Mouse (Mus musculus): Measurements from ENCODE around the gene Scn3b. TPM values are rescaled to one million over a fixed set of nuclear protein-coding genes. Genes with fewer than 3 reads are reported as not detected.

Scn3b gene
- polyA plus RNA-seq, 1 experiment from 2014 or later, result 13.7 TPM

- no peaks in the 10 kb centered on the region; the same call in 1 of the 2 replicates for H3K36me3 ChIP-seq
These were observed 61.8 kb downstream of the Scn3b start for GRCm38 (mm10) chr9:40330609-40331382.

GRCm38 (mm10) chr9:40331411-40332286, 62.6 kb downstream of the Scn3b start:
- Histone ChIP-seq H3K4me3 (replicated peaks) (no peak overlapping the region), H3K27me3 (no peaks in the 10 kb centered on the region), H3K4me2 (replicated peaks) (no peak overlapping the region), H3K9me3 (replicated peaks) (no peaks in the 10 kb centered on the region), H3K27ac (replicated peaks) (no peak overlapping the region), H3K36me3 (no peaks in the 10 kb centered on the region; the same call in 1 of the 2 replicates), H3K9ac (no peak overlapping the region), H3K4me1 (no peaks in the 10 kb centered on the region)
- ATAC-seq (ENCODE audit: insufficient number of reproducible peaks, low FRiP score, low TSS enrichment, low read depth), result no peak
- 87% methylated on average over 15 of the region's 15 CpGs for WGBS

More at GRCm38 (mm10) chr9:40330609-40331382, 61.8 kb downstream of the Scn3b start:
- Histone ChIP-seq H3K9me3 (replicated peaks) (no peaks in the 10 kb centered on the region), H3K4me1 (0 out of 2 replicates have a peak, but pooled peaks cover 3% of the 10 kb centered on the region), H3K9ac (no peak overlapping the region), H3K27ac (replicated peaks) (no peak overlapping the region), H3K4me3 (replicated peaks) (no peak overlapping the region), H3K4me2 (replicated peaks) (no peak overlapping the region), H3K27me3 (no peaks in the 10 kb centered on the region)
- peak; percentile 75 for ATAC-seq (ENCODE audit: insufficient number of reproducible peaks, low FRiP score, low TSS enrichment, low read depth)
- WGBS, result 54% methylated on average over 19 of the region's 19 CpGs

GRCm38 (mm10) chr9:40332326-40332725, 63.3 kb downstream of the Scn3b start:
- no peak for ATAC-seq (ENCODE audit: insufficient number of reproducible peaks, low FRiP score, low TSS enrichment, low read depth)
- no peaks in the 10 kb centered on the region for H3K9me3 ChIP-seq (replicated peaks)
- WGBS, result 82% methylated on average over 4 of the region's 4 CpGs

GRCm38 (mm10) chr9:40332731-40333648, 64.0 kb downstream of the Scn3b start:
- 85% methylated on average over 31 of the region's 31 CpGs for WGBS
- H3K4me3 ChIP-seq (replicated peaks), result no peak overlapping the region
- H3K4me1 ChIP-seq, result no peaks in the 10 kb centered on the region
- H3K27me3 ChIP-seq, result no peaks in the 10 kb centered on the region
- H3K4me2 ChIP-seq (replicated peaks), result no peak overlapping the region
- H3K9ac ChIP-seq, result no peak overlapping the region
- no peak for ATAC-seq (ENCODE audit: insufficient number of reproducible peaks, low FRiP score, low TSS enrichment, low read depth)
- H3K27ac ChIP-seq (replicated peaks), result no peak overlapping the region
- no peaks in the 10 kb centered on the region; the same call in 1 of the 2 replicates for H3K36me3 ChIP-seq
- H3K9me3 ChIP-seq (replicated peaks), result no peaks in the 10 kb centered on the region

More at GRCm38 (mm10) chr9:40332326-40332725, 63.3 kb downstream of the Scn3b start:
- H3K27me3 ChIP-seq, result no peaks in the 10 kb centered on the region
- no peak overlapping the region for H3K9ac ChIP-seq
- H3K36me3 ChIP-seq, result no peaks in the 10 kb centered on the region; the same call in 1 of the 2 replicates
- no peaks in the 10 kb centered on the region for H3K4me1 ChIP-seq
- no peak overlapping the region for H3K27ac ChIP-seq (replicated peaks)
- H3K4me2 ChIP-seq (replicated peaks), result no peak overlapping the region
- H3K4me3 ChIP-seq (replicated peaks), result no peak overlapping the region

- H3K4me3 ChIP-seq (replicated peaks), result no peak overlapping the region
- no peak overlapping the region for H3K27ac ChIP-seq (replicated peaks)
- WGBS, result 56% methylated on average over 9 of the region's 9 CpGs
- no peak overlapping the region for H3K4me2 ChIP-seq (replicated peaks)
- H3K27me3 ChIP-seq, result no peaks in the 10 kb centered on the region
- H3K36me3 ChIP-seq, result no peaks in the 10 kb centered on the region; the same call in 1 of the 2 replicates
- no peak for ATAC-seq (ENCODE audit: insufficient number of reproducible peaks, low FRiP score, low TSS enrichment, low read depth)
- no peaks in the 10 kb centered on the region for H3K9me3 ChIP-seq (replicated peaks)
- H3K4me1 ChIP-seq, result no peaks in the 10 kb centered on the region
- no peak overlapping the region for H3K9ac ChIP-seq
These were observed 64.8 kb downstream of the Scn3b start for GRCm38 (mm10) chr9:40333649-40334396.

GRCm38 (mm10) chr9:40334617-40335016, 65.6 kb downstream of the Scn3b start:
- WGBS, result 68% methylated on average over 2 of the region's 2 CpGs
- no peak for ATAC-seq (ENCODE audit: insufficient number of reproducible peaks, low FRiP score, low TSS enrichment, low read depth)
- no peak overlapping the region for H3K4me3 ChIP-seq (replicated peaks)
- 0 out of 2 replicates have a peak, but pooled peaks cover under 1% of the 10 kb centered on the region for H3K4me1 ChIP-seq
- no peak overlapping the region for H3K27ac ChIP-seq (replicated peaks)
- no peaks in the 10 kb centered on the region; the same call in 1 of the 2 replicates for H3K36me3 ChIP-seq
- H3K9ac ChIP-seq, result no peak overlapping the region
- H3K27me3 ChIP-seq, result no peaks in the 10 kb centered on the region
- no peaks in the 10 kb centered on the region for H3K9me3 ChIP-seq (replicated peaks)
- no peak overlapping the region for H3K4me2 ChIP-seq (replicated peaks)

- 62% methylated on average over 5 of the region's 5 CpGs for WGBS
- Histone ChIP-seq H3K4me3 (replicated peaks) (no peak overlapping the region), H3K27ac (replicated peaks) (no peak overlapping the region), H3K9ac (no peak overlapping the region), H3K27me3 (no peaks in the 10 kb centered on the region), H3K9me3 (replicated peaks) (no peaks in the 10 kb centered on the region), H3K36me3 (no peaks in the 10 kb centered on the region; the same call in 1 of the 2 replicates), H3K4me1 (peaks cover 4% of the 10 kb centered on the region; the same call in 1 of the 2 replicates), H3K4me2 (replicated peaks) (no peak overlapping the region)
- ATAC-seq (ENCODE audit: insufficient number of reproducible peaks, low FRiP score, low TSS enrichment, low read depth), result no peak
These were observed 67.7 kb downstream of the Scn3b start for GRCm38 (mm10) chr9:40336701-40337100.

GRCm38 (mm10) chr9:40337131-40337820, 68.3 kb downstream of the Scn3b start:
- Histone ChIP-seq H3K9ac (no peak overlapping the region), H3K9me3 (replicated peaks) (no peaks in the 10 kb centered on the region), H3K4me3 (replicated peaks) (no peak overlapping the region), H3K4me2 (replicated peaks) (no peak overlapping the region), H3K4me1 (peaks cover 4% of the 10 kb centered on the region; the same call in 1 of the 2 replicates), H3K36me3 (no peaks in the 10 kb centered on the region; the same call in 1 of the 2 replicates), H3K27me3 (no peaks in the 10 kb centered on the region), H3K27ac (replicated peaks) (no peak overlapping the region)
- ATAC-seq (ENCODE audit: insufficient number of reproducible peaks, low FRiP score, low TSS enrichment, low read depth), result no peak
- 72% methylated on average over 4 of the region's 4 CpGs for WGBS

- no peak overlapping the region for H3K27ac ChIP-seq (replicated peaks)
- peaks cover 4% of the 10 kb centered on the region; the same call in 1 of the 2 replicates for H3K4me1 ChIP-seq
- no peaks in the 10 kb centered on the region for H3K9me3 ChIP-seq (replicated peaks)
- H3K9ac ChIP-seq, result no peak overlapping the region
- H3K27me3 ChIP-seq, result no peaks in the 10 kb centered on the region
- WGBS, result 65% methylated on average over 9 of the region's 9 CpGs
- H3K36me3 ChIP-seq, result no peaks in the 10 kb centered on the region
- no peak overlapping the region for H3K4me2 ChIP-seq (replicated peaks)
- no peak for ATAC-seq (ENCODE audit: insufficient number of reproducible peaks, low FRiP score, low TSS enrichment, low read depth)
- no peak overlapping the region for H3K4me3 ChIP-seq (replicated peaks)
These were observed 70.6 kb downstream of the Scn3b start for GRCm38 (mm10) chr9:40339578-40339977.

Data from embryonic facial prominence, embryonic 15.5 days (tissue).